Mouse (Mus musculus) heart, embryonic 15.5 days (tissue): ENCODE measurements around the gene D17Wsu92e. TPM values are rescaled to one million over a fixed set of nuclear protein-coding genes. Genes with fewer than 3 reads are reported as not detected.
A peak's percentile ranks its signal among the peaks of the same experiment; 100 is the strongest.

Source experiments
- ATAC-seq: fragments of 200-750 bp; cut with Nextera tagmentation; replicated peaks from 2 replicates; pipeline ENCODE4 v1.8.0; 2017; ENCODE audit warnings: low read depth, moderate TSS enrichment; ENCODE audit not compliant: insufficient number of reproducible peaks, insufficient read depth, low FRiP score
- H3K27ac ChIP-seq: fragments of 300-500 bp; sonication (generic); 2 replicates; pipeline ENCODE4 v1.5.1; 2015; ENCODE audit warnings: mild to moderate bottlenecking, inconsistent platforms
- H3K27me3 ChIP-seq: fragments of 300-500 bp; sonication (generic); 2 replicates; pipeline ENCODE4 v1.6.1; 2015; ENCODE audit warnings: inconsistent platforms
- H3K36me3 ChIP-seq: fragments of 300-500 bp; sonication (generic); 2 replicates; pipeline ENCODE4 v1.6.1; 2015; ENCODE audit warnings: mild to moderate bottlenecking, inconsistent platforms
- H3K4me1 ChIP-seq: fragments of 300-500 bp; sonication (generic); replicated peaks from 2 replicates; pipeline ENCODE4 v1.6.1; 2015; ENCODE audit warnings: inconsistent platforms
- H3K4me2 ChIP-seq: fragments of 300-500 bp; sonication (generic); 2 replicates; pipeline ENCODE4 v1.6.1; 2015; ENCODE audit warnings: inconsistent platforms, mild to moderate bottlenecking, moderate library complexity
- H3K4me3 ChIP-seq: fragments of 300-500 bp; sonication (generic); 2 replicates; pipeline ENCODE4 v1.5.1; 2015; ENCODE audit warnings: mild to moderate bottlenecking, inconsistent platforms
- H3K9ac ChIP-seq: fragments of 300-500 bp; sonication (generic); 2 replicates; pipeline ENCODE4 v1.6.1; 2015; ENCODE audit warnings: mild to moderate bottlenecking, inconsistent platforms
- H3K9me3 ChIP-seq: fragments of 300-500 bp; sonication (generic); replicated peaks from 2 replicates; pipeline ENCODE4 v1.6.1; 2016; ENCODE audit warnings: inconsistent platforms
- WGBS: fragments of 180-500 bp; shearing (Covaris S2); methylation state at CpG from one replicate; pipeline ENCODE4 v1.1.7; 2015; ENCODE audit warnings: mixed read lengths; 5-methylcytosine and 5-hydroxymethylcytosine counted together
- polyA plus RNA-seq: library from polyadenylated mRNA; unstranded; fragments of >200 nt; fragmentation: Nextera tagmentation; extraction: Ambion mirVana; gene quantifications from 2 replicates; pipeline ENCODE4 v1.2.1, GENCODE M21; 2015

D17Wsu92e gene
- polyA plus RNA-seq, 1 experiment from 2014 or later = 11.9 TPM

DNA sequence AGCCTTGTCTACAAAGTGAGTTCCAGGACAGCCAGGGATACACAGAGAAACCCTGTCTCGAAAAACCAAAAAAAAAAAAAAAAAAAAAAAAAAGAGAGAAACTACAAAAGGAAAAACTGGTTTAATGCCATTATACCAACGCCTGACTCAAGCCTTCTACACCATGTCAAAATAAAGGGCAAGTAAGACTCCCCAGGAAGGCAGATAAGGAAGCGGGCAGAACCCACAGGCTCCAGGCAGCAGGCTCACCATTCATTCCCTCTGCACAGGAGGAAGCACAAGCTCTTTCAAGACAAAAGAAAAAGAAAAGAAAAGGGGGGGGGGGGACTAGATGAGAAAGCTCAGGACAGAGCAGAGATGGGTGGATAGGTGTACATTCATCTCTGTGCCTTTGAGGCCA is 40.7 kb downstream of the D17Wsu92e start:
- no peaks in the 10 kb centered on the region for H3K27me3 ChIP-seq
- 56% methylated on average over 3 of the region's 3 CpGs for WGBS
- H3K4me3 ChIP-seq = no peak overlapping the region
- no peaks in the 10 kb centered on the region for H3K9me3 ChIP-seq
- H3K36me3 ChIP-seq = peaks cover 11% of the 10 kb centered on the region
- no peak overlapping the region for H3K9ac ChIP-seq
- no peak overlapping the region for H3K4me2 ChIP-seq
- no peak overlapping the region for H3K27ac ChIP-seq
- no peak for ATAC-seq
- H3K4me1 ChIP-seq = peaks cover 14% of the 10 kb centered on the region

DNA sequence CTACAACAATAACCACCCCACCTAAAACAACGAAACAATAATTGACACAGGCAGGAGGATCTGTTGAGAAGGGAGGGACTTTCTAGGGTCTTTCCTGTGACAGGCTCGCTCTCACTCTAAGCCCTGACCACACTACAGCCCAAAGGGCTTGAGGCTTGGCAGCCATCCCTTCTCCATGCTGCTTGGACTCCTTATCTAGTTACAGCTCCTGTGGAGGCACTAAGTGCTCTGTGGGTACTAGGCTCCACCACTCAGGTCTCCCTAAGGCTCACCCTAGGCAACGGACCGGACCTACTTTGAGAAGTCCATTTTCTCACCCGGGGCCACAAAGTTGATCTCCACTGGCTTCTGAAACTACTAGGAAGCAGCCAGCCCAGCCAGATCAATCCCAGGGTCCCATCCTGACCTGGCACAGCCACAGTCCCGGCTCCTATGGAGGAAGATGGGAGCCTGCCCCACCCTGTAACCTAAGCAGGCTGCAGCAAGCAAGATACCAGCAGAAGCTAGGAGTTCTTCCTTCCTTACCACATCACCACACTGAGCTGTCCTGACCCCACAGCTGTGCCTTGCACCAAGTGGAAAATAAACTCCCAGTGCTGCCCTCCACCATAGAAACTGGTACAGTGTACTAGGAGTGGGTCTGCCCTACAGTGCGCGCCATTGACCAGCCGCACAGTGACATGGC is 41.6 kb downstream of the D17Wsu92e start:
- Histone ChIP-seq H3K27ac (no peak overlapping the region), H3K9me3 (no peaks in the 10 kb centered on the region), H3K27me3 (no peaks in the 10 kb centered on the region), H3K4me1 (peaks cover 14% of the 10 kb centered on the region), H3K4me3 (no peak overlapping the region), H3K36me3 (peaks cover 3% of the 10 kb centered on the region; the same call in 1 of the 2 replicates), H3K9ac (no peak overlapping the region), H3K4me2 (no peak overlapping the region)
- 0 out of 2 replicates have a peak, but pooled peaks have one; percentile 7 for ATAC-seq
- WGBS = 84% methylated on average over 9 of the region's 9 CpGs

DNA sequence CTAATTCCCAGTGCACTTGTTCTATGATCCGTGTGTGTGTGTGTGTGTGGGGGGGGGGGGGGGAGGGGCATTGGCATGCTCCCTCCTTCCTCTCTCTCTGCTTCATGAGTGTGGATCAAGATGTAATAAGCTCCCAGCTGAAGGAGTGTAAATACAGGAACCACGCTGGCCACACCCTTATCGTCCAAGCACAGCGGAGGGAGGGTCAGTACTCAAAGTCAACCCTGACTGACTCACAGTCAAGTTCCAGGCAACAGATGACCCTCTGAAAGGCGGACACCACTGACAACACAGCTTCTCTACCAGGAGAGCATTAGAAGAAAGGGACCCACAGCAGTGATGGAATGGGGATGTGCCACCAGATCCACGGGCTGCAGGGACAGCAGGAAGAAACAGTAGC is 42.6 kb downstream of the D17Wsu92e start:
- Histone ChIP-seq H3K9ac (no peak overlapping the region), H3K4me3 (no peak overlapping the region), H3K4me2 (no peak overlapping the region), H3K27me3 (no peaks in the 10 kb centered on the region), H3K36me3 (no peaks in the 10 kb centered on the region), H3K27ac (no peak overlapping the region), H3K9me3 (no peaks in the 10 kb centered on the region), H3K4me1 (peaks cover 18% of the 10 kb centered on the region)
- WGBS = 65% methylated on average over 6 of the region's 6 CpGs
- ATAC-seq = no peak

DNA sequence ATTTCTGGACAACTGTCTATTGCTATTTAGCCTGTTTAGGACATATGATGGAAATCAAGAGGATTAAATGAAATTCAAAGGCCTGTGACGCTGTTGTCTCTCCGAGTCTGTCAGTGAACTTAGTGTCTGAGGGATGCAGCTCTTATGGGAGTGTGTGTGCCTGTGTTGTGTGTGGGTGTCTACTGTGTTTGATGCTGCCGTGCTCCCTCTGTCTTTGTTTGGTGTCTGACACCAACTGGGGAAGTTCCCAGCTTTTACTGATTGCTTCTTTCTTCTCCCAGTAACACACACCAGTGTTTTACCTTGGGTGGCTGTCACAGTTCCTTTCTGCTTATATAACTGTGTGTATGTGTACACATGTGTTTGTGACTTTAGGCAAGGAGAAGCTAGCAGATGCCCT is 46.2 kb downstream of the D17Wsu92e start:
- Histone ChIP-seq H3K9me3 (no peaks in the 10 kb centered on the region), H3K4me2 (no peak overlapping the region), H3K4me3 (no peak overlapping the region), H3K27ac (no peak overlapping the region), H3K9ac (no peak overlapping the region), H3K27me3 (no peaks in the 10 kb centered on the region), H3K4me1 (peaks cover 17% of the 10 kb centered on the region), H3K36me3 (no peaks in the 10 kb centered on the region)
- ATAC-seq = no peak
- WGBS = 80% methylated on average over 3 of the region's 3 CpGs

DNA sequence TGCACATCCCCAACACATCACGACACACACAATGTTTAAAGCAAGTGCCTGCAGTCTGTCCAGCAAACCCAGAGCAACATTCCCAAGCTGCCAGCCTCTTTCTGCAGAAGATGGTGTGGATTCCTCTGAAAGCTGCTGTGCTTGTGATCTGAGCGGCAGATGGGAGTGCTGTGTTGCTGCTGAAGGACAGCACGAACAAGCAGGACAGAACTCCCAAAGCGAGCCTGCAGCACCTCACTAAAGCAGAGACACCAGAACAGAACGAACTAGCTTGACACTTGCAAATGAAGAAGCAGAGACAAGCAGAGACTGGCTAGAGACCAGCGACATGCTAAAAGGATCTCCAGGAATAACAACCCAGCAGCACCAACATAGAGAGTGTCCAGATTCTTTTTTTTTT is 48.8 kb downstream of the D17Wsu92e start:
- Histone ChIP-seq H3K4me2 (no peak overlapping the region), H3K27me3 (no peaks in the 10 kb centered on the region), H3K9ac (no peak overlapping the region), H3K9me3 (no peaks in the 10 kb centered on the region), H3K4me3 (no peak overlapping the region), H3K4me1 (peaks cover 10% of the 10 kb centered on the region; the same call in 1 of the 2 replicates), H3K27ac (no peak overlapping the region), H3K36me3 (peaks cover 5% of the 10 kb centered on the region; the same call in 1 of the 2 replicates)
- 78% methylated on average over 6 of the region's 6 CpGs for WGBS
- no peak for ATAC-seq

DNA sequence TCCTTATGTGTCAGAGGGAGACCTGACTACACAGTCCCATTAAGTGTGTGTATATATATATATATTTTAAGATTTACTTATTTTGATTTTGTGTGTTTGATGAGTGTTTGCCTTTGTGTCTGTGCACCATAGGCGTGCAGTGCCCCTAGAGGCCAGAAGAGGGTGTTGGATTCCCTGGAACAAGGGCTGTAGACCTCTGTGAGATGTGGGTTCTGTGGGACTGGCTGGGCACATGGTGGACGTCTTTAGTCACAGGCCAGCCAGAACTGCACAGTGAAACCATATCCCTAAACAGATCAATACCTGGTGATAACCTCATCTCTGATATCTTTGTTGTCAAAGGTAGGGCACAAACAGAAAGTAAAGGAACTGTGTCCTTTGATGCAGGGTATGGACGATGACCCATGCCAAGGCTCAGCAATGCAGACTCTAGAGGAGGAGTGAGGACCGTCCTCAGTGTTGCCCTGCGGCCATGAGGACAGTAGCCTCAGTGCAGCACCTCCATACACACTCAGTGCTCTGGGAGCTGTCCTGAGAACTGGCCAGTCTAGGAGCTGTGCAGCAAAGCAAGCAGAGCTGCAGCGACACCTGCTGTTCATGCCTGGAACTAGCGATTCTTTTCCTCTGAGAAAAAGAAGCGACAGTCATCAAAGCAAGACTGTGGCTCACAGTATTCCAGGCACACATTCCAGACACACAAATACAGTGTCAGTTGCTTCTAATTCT is 51.5 kb downstream of the D17Wsu92e start:
- Histone ChIP-seq H3K9me3 (no peaks in the 10 kb centered on the region), H3K27ac (no peak overlapping the region), H3K36me3 (peaks cover 26% of the 10 kb centered on the region), H3K4me2 (no peak overlapping the region), H3K9ac (no peak overlapping the region), H3K27me3 (no peaks in the 10 kb centered on the region), H3K4me3 (no peak overlapping the region), H3K4me1 (peaks cover 10% of the 10 kb centered on the region; the same call in 1 of the 2 replicates)
- peak; percentile 65; the same call in 1 of the 2 replicates for ATAC-seq
- WGBS = 68% methylated on average over 8 of the region's 8 CpGs

DNA sequence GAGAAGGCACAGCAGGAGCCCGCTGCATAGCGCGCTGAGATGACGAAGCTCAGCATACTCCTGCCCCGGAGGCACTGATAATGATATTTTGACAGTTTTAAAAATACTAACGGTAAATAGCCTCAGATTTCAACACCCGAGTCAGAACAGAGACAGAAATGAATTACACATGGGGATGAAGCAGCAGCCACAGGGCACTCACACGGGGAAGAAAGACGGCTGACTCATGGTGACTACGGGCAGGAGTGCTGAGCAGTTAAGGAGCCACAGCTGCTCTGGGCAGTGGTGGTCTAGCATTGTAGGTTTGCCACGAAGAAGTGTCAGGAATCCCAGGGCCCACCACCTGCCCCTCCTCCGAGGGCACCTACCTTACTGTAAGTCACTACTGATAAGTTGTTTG is 52.9 kb downstream of the D17Wsu92e start:
- no peak for ATAC-seq
- Histone ChIP-seq H3K4me3 (no peak overlapping the region), H3K27ac (no peak overlapping the region), H3K9ac (no peak overlapping the region), H3K27me3 (no peaks in the 10 kb centered on the region), H3K4me2 (no peak overlapping the region), H3K4me1 (0 out of 2 replicates have a peak, but pooled peaks cover 5% of the 10 kb centered on the region), H3K9me3 (no peaks in the 10 kb centered on the region), H3K36me3 (peaks cover 26% of the 10 kb centered on the region)
- WGBS = 72% methylated on average over 12 of the region's 12 CpGs

DNA sequence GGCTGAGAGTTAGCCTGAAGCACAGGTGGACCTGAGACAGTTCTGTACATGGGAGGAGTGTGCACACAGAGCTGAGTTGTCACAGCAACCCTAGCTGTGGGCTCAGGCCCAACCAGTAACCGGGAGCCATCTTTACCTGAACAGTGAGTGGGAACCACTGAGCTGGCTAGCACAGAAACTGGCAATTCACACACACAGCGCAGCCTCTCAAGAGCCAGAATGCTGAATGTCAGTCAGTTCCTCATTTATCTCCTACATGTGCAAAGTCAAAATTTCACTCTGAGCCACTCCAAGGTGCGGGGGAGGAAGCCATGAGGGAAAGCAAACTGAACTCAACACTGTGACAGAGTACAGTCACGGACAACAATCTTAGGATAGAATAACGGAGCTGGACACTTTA is 53.3 kb downstream of the D17Wsu92e start:
- no peak overlapping the region for H3K9ac ChIP-seq
- no peaks in the 10 kb centered on the region for H3K9me3 ChIP-seq
- no peak for ATAC-seq
- no peak overlapping the region for H3K4me3 ChIP-seq
- peaks cover 26% of the 10 kb centered on the region for H3K36me3 ChIP-seq
- WGBS = 75% methylated on average over 5 of the region's 5 CpGs
- H3K4me1 ChIP-seq = 0 out of 2 replicates have a peak, but pooled peaks cover 5% of the 10 kb centered on the region
- no peaks in the 10 kb centered on the region for H3K27me3 ChIP-seq
- H3K27ac ChIP-seq = no peak overlapping the region
- H3K4me2 ChIP-seq = no peak overlapping the region

DNA sequence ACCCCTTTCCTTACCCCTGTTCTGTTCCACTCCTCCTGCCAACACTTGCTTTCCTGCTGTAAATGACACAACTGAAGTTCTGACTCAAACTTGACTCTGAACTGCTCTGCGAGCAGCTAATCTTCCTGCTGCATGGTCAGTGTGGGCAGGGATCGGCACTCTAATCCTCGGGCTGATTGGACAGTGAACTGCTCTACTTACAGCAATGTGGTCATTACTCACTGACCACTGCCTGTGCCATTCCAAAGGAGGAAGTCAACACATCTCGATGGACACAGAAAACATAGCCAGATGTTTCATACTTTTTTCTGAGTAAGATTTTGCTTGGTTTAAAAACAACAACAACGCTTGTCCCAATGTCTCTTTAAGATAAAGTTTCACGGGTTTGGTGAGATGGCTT is 55.4 kb downstream of the D17Wsu92e start:
- no peak overlapping the region for H3K4me2 ChIP-seq
- 93% methylated on average over 6 of the region's 6 CpGs for WGBS
- no peak overlapping the region for H3K27ac ChIP-seq
- no peaks in the 10 kb centered on the region for H3K9me3 ChIP-seq
- H3K4me1 ChIP-seq = peaks cover 10% of the 10 kb centered on the region
- H3K27me3 ChIP-seq = no peaks in the 10 kb centered on the region
- H3K36me3 ChIP-seq = peaks cover 26% of the 10 kb centered on the region
- no peak overlapping the region for H3K4me3 ChIP-seq
- no peak for ATAC-seq
- H3K9ac ChIP-seq = no peak overlapping the region

DNA sequence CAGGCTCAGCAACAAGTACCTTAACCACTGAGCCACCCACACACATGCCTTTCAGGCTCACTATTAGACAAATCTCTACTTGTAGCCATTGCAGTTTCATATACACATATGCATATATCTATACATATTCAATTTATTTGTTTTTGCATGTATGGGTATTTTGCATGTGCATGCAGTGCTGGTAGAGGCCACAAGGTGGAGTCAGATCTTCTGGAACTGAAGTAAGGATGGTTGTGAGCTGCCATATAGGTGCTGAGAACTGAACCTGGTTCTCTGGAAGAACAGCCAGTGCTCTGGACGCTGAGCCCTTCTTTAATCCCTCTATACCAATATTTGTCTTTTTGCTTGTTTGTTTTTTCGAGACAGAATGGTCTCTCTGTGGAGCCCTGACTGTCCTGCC is 56.0 kb downstream of the D17Wsu92e start:
- Histone ChIP-seq H3K4me3 (no peak overlapping the region), H3K4me1 (peaks cover 5% of the 10 kb centered on the region), H3K9me3 (no peaks in the 10 kb centered on the region), H3K36me3 (peaks cover 26% of the 10 kb centered on the region), H3K27me3 (no peaks in the 10 kb centered on the region), H3K9ac (no peak overlapping the region), H3K27ac (no peak overlapping the region), H3K4me2 (no peak overlapping the region)
- no peak for ATAC-seq
- WGBS = 100% methylated on average over 2 of the region's 2 CpGs

DNA sequence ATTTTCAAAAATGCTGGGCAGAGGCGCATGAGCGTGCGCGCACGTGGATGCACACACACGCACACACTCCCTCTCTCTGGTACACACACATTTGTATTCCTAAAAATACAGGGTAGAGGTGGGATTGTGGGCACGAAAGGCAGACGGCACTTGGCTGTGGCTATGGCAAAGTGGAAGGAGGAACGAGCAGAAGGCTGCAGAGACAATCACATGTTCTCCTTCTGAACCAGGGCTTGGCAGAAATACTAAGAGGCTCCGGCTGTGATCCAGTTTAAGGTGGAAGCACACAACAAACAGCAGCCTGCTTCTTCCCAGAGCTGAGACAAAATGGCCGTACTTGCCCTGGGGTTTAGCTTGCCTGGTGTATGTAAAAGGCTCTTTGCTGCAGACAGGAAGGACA is 57.6 kb downstream of the D17Wsu92e start:
- 93% methylated on average over 11 of the region's 11 CpGs for WGBS
- ATAC-seq = no peak
- Histone ChIP-seq H3K4me1 (peaks cover 5% of the 10 kb centered on the region), H3K9me3 (no peaks in the 10 kb centered on the region), H3K4me2 (no peak overlapping the region), H3K9ac (no peak overlapping the region), H3K4me3 (no peak overlapping the region), H3K27ac (no peak overlapping the region), H3K27me3 (no peaks in the 10 kb centered on the region), H3K36me3 (peaks cover 26% of the 10 kb centered on the region)
